Mouse (Mus musculus) left cerebral cortex, postnatal 4 days (tissue): Measurements from ENCODE around the gene 5730409E04Rik. TPM values are rescaled to one million over a fixed set of nuclear protein-coding genes. Genes with fewer than 3 reads are reported as not detected.

Source experiments
- DNase-seq: peaks from one replicate; pipeline ENCODE4 v3.0.0-alpha.2; 2022
- intact Hi-C: fragments of 180-260 bp; cut with DNase I; formaldehyde crosslinking; loops from one replicate; pipeline ENCODE4 v1.15.1; 2025
- microRNA-seq: library from miRNA; unstranded; fragments of <30 nt; microRNA quantifications from one replicate; pipeline ENCODE4 v1.2.0, GENCODE M21; 2022
- total RNA-seq, 2 experiments: library from RNA; stranded (reverse); gene quantifications; 2 replicates each; pipeline ENCODE4 v1.2.3; 2021

5730409E04Rik gene
- total RNA-seq, 2 experiments from 2014 or later: 43.0 to 46.9 TPM

DNA sequence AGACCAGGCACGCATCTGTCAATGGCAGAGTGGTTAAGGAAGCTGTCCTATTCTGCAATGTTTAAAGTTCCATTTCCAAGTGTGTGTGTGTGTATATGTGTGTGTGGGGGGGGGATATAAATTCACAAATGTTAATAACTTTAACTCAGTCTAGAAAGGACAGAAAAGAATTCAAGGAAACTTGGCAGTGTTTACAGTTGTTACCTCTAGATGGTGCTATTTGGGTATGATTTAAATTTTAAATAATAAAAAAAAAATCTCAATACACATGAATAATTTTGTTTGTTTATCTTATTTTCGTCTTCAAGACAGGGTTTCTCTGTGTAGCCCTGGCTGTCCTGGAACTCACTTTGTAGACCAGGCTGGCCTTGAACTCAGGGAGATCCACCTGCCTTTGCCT, 22.3 kb downstream of the 5730409E04Rik start:
- intact Hi-C loops: no loop called here
- DNase-seq: no peak

GRCm38 (mm10) chr4:126632668-126633067, 23.1 kb downstream of the 5730409E04Rik start:
- no peak for DNase-seq
- intact Hi-C loops: no loop called here

GRCm38 (mm10) chr4:126636330-126636729, 26.7 kb downstream of the 5730409E04Rik start:
- DNase-seq: no peak
- intact Hi-C loops: no loop called here

DNA sequence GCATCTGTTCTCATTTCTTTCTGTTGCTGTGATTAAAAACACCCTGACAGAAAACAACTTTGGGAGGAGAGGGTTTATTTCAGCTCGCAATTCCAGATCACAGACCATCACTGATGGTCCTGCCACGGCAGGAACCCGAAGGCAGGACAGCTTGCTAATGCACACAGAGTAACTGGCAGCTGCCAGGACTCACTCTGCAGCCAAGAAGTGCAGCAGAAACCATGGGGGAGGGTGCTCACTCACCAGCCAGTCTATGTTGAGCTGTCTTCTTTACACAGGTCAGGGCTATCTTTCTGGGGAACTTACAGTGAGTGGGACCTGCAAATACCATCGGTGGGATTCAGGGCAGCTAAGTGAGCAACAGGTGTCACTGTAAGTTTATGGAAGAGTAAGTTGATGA, 27.8 kb downstream of the 5730409E04Rik start:
- peak; percentile 55 for DNase-seq
- intact Hi-C loops: no loop called here

- intact Hi-C loops: no loop called here
- DNase-seq: peak; percentile 31
Observed at GRCm38 (mm10) chr4:126639339-126639738, 29.7 kb downstream of the 5730409E04Rik start.

DNA sequence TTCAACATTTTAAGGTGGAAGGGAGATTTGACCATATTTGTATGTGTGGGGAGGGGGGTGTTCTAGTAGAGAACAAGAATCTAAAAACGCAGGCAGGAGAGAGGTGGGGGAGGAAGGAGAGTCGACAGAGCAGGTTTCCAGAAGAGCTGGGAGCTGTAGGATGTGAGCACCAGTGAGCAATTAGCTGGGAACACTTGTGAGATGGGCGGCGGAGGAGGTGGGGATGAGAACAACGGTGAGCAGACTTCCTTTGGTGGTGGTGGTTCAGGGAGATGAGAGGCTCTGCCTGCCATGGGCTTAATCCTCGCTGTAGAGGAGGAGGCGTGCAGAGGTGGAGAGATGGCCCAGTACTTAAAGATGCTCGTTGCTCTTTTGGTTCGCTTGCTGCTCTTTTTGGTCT, 32.3 kb downstream of the 5730409E04Rik start:
- intact Hi-C loops: no loop called here
- no peak for DNase-seq

DNA sequence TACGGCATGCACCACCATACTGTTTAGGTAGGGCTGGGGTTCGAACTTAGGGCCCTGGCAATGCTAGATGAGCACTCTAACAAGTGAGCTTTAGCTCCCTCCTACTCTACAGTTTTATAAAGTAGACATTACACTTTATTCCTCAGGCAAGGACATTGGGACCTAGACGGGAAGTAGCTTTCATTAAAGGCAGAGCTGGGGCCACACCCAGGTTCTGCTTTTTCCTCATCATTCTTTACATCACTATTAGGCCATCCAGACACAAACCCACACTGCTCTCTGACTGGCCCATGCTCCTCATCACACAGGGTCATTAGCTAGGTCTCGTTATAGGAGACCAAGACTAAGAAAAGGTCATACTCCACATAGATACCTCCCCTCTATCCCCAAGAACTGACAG, 34.2 kb downstream of the 5730409E04Rik start:
- no peak for DNase-seq
- intact Hi-C loops: no loop called here

DNA sequence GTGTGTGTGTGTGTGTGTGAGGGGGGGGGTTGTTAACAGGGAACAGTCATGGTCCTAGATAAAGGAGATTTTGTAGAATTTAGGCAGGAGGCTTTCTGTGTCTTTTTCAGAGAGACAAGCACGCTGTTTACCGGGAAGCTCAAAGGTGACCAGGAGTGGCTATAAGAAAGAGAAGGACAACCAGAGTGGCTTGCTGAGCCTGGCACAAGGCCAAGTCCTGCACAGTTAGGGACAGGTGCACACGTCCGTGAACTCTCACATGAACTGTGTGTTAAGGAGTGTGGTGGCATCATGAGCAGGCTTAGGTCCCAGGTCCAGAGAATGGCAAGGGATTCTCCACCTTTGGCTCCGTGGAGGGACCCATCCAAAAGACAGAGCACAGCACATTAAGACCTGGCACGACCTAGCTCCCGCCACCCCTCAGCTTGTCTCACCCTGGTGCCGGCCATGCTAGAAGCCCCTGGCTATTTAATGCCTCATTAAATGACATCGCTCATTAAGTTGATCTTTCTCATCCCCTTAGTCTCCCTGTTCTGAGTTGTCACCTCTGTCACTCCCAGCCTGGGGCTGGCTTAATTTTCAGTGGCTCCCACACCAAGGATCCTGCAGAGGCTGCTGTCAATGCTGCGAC, 34.8 kb downstream of the 5730409E04Rik start:
- DNase-seq: no peak
- intact Hi-C loops: no loop called here

DNA sequence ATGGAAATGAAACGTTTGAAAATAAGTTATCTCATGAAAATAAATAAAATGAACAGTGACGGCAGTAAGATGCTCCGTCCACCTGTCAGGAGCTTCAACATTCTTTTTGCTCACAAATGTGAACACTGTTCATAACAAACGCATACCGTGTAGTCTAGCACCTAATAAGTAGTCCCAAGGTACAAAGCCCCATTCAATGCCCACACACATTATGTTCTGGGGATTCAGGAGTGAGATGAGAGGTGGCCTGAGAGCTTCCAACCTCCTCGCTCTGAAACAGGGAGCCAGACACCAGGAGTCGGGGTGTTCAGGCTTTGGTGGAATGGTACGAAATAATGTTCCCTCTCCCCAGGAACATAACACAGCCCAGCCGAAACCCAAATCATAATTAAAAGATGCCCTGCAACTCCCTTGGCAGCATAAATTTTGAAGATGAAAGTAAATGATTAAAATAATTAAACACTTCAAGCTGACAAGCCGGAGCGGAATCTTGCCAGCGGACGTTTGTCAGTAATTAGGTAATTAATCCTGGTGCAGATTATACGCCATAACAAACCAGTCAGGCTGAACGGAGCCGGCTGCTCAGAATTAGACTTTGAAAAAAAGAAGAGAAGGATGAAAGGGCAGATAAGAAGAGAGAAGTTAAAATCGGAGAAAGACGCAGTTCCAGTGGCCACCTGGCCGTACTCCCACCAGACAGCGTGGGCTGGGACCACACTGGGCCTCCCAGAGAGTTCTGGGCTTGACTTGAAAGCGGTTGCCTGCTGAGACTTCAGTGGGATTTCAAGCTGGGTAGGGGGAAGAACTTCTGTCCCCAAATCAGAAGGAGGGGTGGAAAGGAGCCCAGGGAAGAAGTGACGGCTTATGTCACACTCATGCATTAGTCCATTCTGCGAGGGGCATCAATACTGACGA, 38.6 kb downstream of the 5730409E04Rik start:
- intact Hi-C loops: no loop called here

DNA sequence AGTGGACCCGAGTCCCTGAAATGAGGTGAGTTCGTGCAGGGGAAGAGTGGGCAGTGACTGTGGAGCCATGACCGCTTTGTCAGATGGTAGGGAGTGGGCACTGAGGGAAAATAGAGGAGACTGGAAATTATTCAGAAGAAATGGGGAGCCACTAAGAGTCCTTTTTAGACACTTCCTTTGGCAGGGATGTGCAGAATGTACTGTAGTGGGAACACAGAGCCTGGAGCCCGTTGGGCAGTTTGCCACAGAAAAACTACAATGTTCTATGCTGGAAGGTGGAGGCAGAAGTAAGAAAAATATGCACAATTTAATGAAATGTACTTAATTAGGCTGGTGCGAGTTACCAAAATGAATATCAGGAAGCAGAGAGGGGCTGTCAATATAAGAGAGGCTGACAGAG, 43.5 kb downstream of the 5730409E04Rik start:
- intact Hi-C loops: no loop called here
- no peak for DNase-seq

More for the DNA sequence above, 38.6 kb downstream of the 5730409E04Rik start:
- DNase-seq: peak; percentile 66

DNA sequence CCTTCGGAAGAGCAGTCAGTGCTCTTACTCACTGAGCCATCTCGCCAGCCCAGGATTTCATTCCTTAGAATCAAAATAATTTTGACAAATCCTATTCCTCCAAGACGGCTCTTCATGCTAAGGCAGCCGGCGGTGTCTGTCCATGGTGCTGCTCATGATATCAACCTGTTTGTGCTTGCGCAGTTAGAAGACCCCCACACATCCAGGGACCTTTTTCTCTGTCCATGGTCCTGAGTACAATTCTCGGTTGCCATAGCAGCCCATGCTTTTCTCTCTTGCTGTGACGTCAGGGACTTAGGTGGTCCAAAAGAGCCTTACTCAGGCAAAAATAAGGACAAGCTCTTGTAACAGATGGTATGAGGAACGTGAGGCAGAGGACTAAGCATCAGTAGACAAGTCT, 45.7 kb downstream of the 5730409E04Rik start:
- intact Hi-C loops: no loop called here
- no peak for DNase-seq

DNA sequence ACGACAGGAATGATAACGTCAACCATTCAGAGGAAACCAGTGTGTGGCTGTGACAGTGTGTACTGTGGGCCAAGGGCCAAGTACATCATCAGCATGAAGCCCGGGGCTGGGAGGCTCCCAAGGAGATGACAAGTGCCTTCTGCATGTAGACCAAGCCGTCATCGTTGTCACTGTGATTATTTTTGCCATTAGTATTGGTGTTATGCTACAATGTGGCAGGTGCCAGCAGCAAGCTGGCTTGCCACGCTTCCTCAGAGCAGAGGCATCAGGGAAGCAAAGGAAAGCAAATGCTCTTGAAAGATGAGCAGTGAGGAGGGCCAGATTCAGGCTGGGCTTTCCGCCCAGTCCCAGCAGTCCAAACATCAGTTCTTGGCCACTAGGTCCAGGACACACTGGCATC, 51.6 kb downstream of the 5730409E04Rik start:
- intact Hi-C loops: no loop called here
- peak; percentile 85 for DNase-seq

Small RNA genes within 50 kb of the gene (microRNA-seq; reads per million reads assigned to microRNA genes)
- gene Mir7119: not detected

Other genes starting within 250 kb of the 5730409E04Rik start
- 10 to 100 TPM; 23.3 to 35.4 TPM for gene Ago3, start 180.3 kb upstream of the 5730409E04Rik start, total RNA-seq
- 10 to 100 TPM; 95.9 to 99.0 TPM for gene Ago1, start 141.2 kb upstream of the 5730409E04Rik start, total RNA-seq
- 10 to 100 TPM; 10.7 to 12.8 TPM for gene Ago4, start 76.3 kb upstream of the 5730409E04Rik start, total RNA-seq
- 1 to 10 TPM; 4.2 TPM for gene Clspn, start 52.9 kb upstream of the 5730409E04Rik start, total RNA-seq
- gene Psmb2, start 67.8 kb downstream of the 5730409E04Rik start, total RNA-seq: 100 to 1,000 TPM; 138 to 141 TPM
- not detected for gene Tfap2e, start 126.4 kb downstream of the 5730409E04Rik start, total RNA-seq
- 100 to 1,000 TPM; 291 to 313 TPM for gene Ncdn, start 143.6 kb downstream of the 5730409E04Rik start, total RNA-seq
- 10 to 100 TPM; 49.2 to 49.4 TPM for gene AU040320, start 143.7 kb downstream of the 5730409E04Rik start, total RNA-seq